Mouse (Mus musculus) cortical plate, adult 2 months (tissue): ENCODE data around the gene Tfeb. TPM values are rescaled to one million over a fixed set of nuclear protein-coding genes. Genes with fewer than 3 reads are reported as not detected.

Experiments used
- H3K27ac ChIP-seq: fragments of 200-500 bp; 2 replicates; pipeline ENCODE4 v1.5.1; 2012; ENCODE audit warnings: low read length, control low read depth, inconsistent platforms; ENCODE audit not compliant: insufficient read depth
- H3K4me1 ChIP-seq: fragments of 200-500 bp; 2 replicates; pipeline ENCODE4 v1.6.1; 2011; ENCODE audit warnings: low read length; ENCODE audit not compliant: control insufficient read depth, insufficient read depth
- H3K4me3 ChIP-seq: fragments of 200-500 bp; 2 replicates; pipeline ENCODE4 v1.5.1; 2011; ENCODE audit warnings: mild to moderate bottlenecking, low read length, control low read depth; ENCODE audit not compliant: insufficient read depth
- CTCF ChIP-seq: fragments of 200-500 bp; IDR thresholded peaks from 2 replicates; pipeline ENCODE4 v1.5.1; 2011; ENCODE audit warnings: mild to moderate bottlenecking, control low read depth, low read length; ENCODE audit not compliant: insufficient read depth; ENCODE audit errors: extremely low read depth
- POLR2A ChIP-seq: fragments of 200-500 bp; IDR thresholded peaks from 2 replicates; pipeline ENCODE4 v1.6.1; 2011; ENCODE audit warnings: mild to moderate bottlenecking, low read length, control low read depth; ENCODE audit not compliant: insufficient read depth; ENCODE audit errors: extremely low read depth
- polyA plus RNA-seq: library from polyadenylated mRNA; depleted of rRNA; stranded (reverse); fragments of >200 nt; gene quantifications from 2 replicates; pipeline ENCODE4 v1.2.3, GENCODE M21; 2012

Tfeb gene
- polyA plus RNA-seq, 1 experiment = 11.1 TPM

DNA sequence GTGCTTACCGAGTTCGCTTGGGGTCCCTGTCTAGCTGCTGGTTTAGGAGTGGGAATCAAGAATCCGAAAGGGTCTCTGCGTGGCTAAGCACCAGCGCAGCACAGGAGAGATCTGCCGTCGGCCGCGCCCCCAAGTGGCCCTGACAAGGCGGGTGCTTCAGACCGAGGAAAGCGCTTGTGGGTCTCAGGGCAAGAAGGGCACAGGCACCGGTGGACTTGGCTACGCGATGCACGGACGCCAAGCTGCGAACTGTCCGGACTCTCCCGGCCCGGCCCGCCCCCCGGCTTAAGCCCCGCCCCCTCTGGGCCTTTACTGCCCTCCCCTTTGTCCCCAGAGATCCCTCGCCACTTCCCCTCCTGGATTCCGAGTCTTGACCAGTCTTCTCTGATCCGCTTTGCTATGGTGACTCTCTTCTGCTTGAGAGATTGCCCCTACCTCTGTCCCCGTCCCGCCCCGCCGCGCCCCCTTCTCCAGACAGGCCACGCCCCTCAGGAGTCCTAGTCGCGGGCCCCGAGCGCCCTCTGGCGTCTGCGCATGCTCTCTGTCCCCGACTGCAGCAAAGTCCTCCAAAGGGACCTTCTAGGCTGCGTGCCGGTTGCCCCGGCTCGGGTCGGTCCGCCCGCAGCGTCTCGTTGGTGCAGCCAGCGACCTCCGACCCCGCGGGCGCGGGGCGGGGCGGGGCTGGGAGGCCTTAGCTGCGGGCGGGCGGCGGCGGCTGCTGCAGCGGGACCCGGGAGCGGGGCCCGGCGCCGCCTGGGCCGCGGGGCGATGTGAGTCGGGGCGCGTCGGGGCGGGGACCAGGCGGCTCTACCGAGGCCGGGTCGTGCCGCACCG lies 42.1 kb upstream of the Tfeb start, which contains the start of gene Prickle4:
Gene Prickle4 (minus strand): TSS at position 234 of the 834 bp plus-strand sequence.
- Histone ChIP-seq H3K27ac (no peak within 1 kb of the TSS), H3K4me1 (no peaks in the 10 kb centered on the region; the same call in 1 of the 2 replicates), H3K4me3 (peak within 1 kb of the TSS; percentile 48)
- TF ChIP-seq CTCF (peak; percentile 45), POLR2A (peak; percentile 35; the same call in 1 of the 2 replicates)

DNA sequence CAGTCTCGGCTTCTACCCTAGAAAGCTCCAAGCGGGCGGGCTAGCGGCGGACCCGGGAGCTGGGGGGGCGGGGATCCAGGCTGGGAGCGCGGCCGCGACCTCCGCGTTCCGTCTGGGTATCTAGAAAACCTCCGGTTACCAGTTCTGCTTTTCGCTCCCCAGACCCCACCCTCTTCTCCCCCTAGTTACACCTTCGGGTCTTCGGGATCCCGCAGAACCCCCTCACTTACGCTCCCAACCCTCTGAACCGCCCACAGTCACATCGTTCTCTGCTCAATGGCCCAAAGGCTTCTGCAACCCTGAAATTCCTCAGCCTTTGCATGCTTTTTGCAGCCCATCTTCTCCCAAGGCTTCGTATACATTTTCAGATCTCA lies 41.5 kb upstream of the Tfeb start:
- Histone ChIP-seq H3K4me3 (peak overlapping the region; percentile 48), H3K4me1 (no peaks in the 10 kb centered on the region; the same call in 1 of the 2 replicates), H3K27ac (no peak overlapping the region)
- no peak for TF ChIP-seq CTCF
- TF ChIP-seq POLR2A = no peak

- Histone ChIP-seq H3K27ac (no peak overlapping the region), H3K4me1 (no peaks in the 10 kb centered on the region; the same call in 1 of the 2 replicates), H3K4me3 (no peak overlapping the region)
- TF ChIP-seq POLR2A (no peak), CTCF (no peak)
These were observed 38.7 kb upstream of the Tfeb start for GRCm38 (mm10) chr17:47698156-47698555.

GRCm38 (mm10) chr17:47699055-47699454 lies 37.8 kb upstream of the Tfeb start:
- H3K27ac ChIP-seq = no peak overlapping the region
- H3K4me3 ChIP-seq = no peak overlapping the region
- TF ChIP-seq CTCF (no peak), POLR2A (no peak)
- no peaks in the 10 kb centered on the region; the same call in 1 of the 2 replicates for H3K4me1 ChIP-seq

GRCm38 (mm10) chr17:47701793-47702192 lies 35.0 kb upstream of the Tfeb start:
- Histone ChIP-seq H3K4me3 (no peak overlapping the region), H3K4me1 (no peaks in the 10 kb centered on the region), H3K27ac (no peak overlapping the region)
- TF ChIP-seq CTCF (no peak), POLR2A (no peak)

- H3K4me3 ChIP-seq = no peak overlapping the region
- no peak for TF ChIP-seq CTCF
- no peak for TF ChIP-seq POLR2A
- no peak overlapping the region for H3K27ac ChIP-seq
- H3K4me1 ChIP-seq = no peaks in the 10 kb centered on the region
These were observed 34.1 kb upstream of the Tfeb start for GRCm38 (mm10) chr17:47702548-47703345.

DNA sequence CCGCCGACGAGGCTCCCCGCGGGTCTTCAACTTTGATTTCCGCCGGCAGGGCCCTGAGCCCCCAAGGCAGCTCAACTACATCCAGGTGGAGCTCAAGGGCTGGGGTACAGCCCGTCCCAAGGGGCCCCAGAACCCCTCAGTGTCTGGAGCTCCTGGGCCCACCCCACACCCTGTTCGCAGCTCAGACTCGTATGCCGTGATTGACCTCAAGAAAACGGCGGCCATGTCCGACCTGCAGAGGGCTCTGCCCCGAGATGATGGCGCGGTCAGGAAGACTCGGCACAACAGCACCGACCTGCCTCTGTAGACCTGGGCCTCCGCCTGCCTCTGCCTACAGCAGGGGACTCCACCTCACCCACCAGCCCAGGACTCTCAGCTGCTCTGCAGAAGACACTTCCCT lies 33.3 kb upstream of the Tfeb start:
- TF ChIP-seq POLR2A = no peak
- no peak for TF ChIP-seq CTCF
- Histone ChIP-seq H3K4me1 (no peaks in the 10 kb centered on the region), H3K27ac (no peak overlapping the region)

GRCm38 (mm10) chr17:47704692-47705091 lies 32.1 kb upstream of the Tfeb start:
- TF ChIP-seq CTCF = no peak
- no peak for TF ChIP-seq POLR2A
- H3K4me3 ChIP-seq = no peak overlapping the region
- H3K27ac ChIP-seq = no peak overlapping the region
- H3K4me1 ChIP-seq = no peaks in the 10 kb centered on the region

More for the DNA sequence above, 33.3 kb upstream of the Tfeb start:
- H3K4me3 ChIP-seq = no peak overlapping the region

DNA sequence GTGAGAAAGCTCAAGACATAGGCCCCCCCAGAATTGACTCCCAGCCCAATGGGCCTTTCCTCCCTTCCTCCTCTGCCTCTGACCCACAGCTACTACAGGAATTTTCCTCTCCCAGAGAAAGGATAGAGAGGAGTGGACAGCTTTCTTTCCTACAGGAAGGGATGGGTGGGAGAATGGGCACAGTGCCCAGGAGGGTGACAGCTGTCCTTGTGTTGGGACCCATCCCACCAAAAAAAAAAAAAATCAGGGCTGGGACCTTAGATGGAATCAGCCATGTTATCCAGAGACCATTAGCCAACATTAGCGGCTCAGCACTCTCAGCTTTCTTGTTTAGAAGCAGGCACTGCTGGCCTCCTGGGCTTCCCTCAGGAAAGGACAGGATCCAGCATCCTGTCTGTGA lies 30.6 kb upstream of the Tfeb start:
- H3K27ac ChIP-seq = no peak overlapping the region
- no peak for TF ChIP-seq CTCF
- TF ChIP-seq POLR2A = no peak
- no peaks in the 10 kb centered on the region for H3K4me1 ChIP-seq
- no peak overlapping the region for H3K4me3 ChIP-seq
